Mouse (Mus musculus) CH12.LX (cell line): ENCODE results near the gene Tnni2. TPM values are rescaled to one million over a fixed set of nuclear protein-coding genes. Genes with fewer than 3 reads are reported as not detected.

Source experiments
- DNase-seq: peaks from one replicate; pipeline ENCODE4 v3.0.0-alpha.2; 2013; ENCODE audit errors: extremely low read depth
- H3K27ac ChIP-seq: 2 replicates; pipeline ENCODE4 v1.5.1; 2012; ENCODE audit warnings: low read depth, mild to moderate bottlenecking, control low read depth, moderate library complexity; ENCODE audit not compliant: insufficient read depth
- H3K27me3 ChIP-seq: replicated peaks from 2 replicates; pipeline ENCODE3; 2012; ENCODE audit warnings: inconsistent platforms
- H3K36me3 ChIP-seq, 2 experiments: replicated peaks in 1 of 2; 2 replicates each; pipeline versions ENCODE3 to v1.6.1; 2012; ENCODE audit warnings: inconsistent platforms in 1 of 2, low read length in 1 of 2, mild to moderate bottlenecking in 1 of 2, mixed read lengths in 1 of 2, moderate library complexity in 1 of 2; ENCODE audit not compliant: control insufficient read depth in 1 of 2, insufficient read depth in 1 of 2
- H3K4me1 ChIP-seq, 2 experiments: 2 replicates each; pipeline ENCODE4 v1.6.1; 2012; ENCODE audit warnings: inconsistent platforms in 1 of 2, moderate library complexity in 1 of 2; ENCODE audit not compliant: insufficient read depth in 2 of 2, control insufficient read depth in 1 of 2
- H3K4me2 ChIP-seq: 2 replicates; pipeline ENCODE4 v1.6.1; 2012; ENCODE audit warnings: low read depth, mild to moderate bottlenecking, control low read depth; ENCODE audit not compliant: poor library complexity, insufficient read depth, severe bottlenecking
- H3K4me3 ChIP-seq, 3 experiments: fragments of 150-350 bp in 1 of 3; sonication (generic) in 1 of 3; replicated peaks in 1 of 3; 2 replicates each; pipeline versions ENCODE3 to v1.5.1; 2011 to 2012; ENCODE audit warnings: low read depth in 2 of 3, low read length in 2 of 3, mild to moderate bottlenecking in 2 of 3, moderate library complexity in 2 of 3, control low read depth in 1 of 3, improper control_type of control experiment in 1 of 3, inconsistent platforms in 1 of 3, mixed read lengths in 1 of 3; ENCODE audit not compliant: poor library complexity in 1 of 3
- H3K79me2 ChIP-seq: replicated peaks from 2 replicates; pipeline ENCODE4 v1.6.1; 2012; ENCODE audit warnings: mild to moderate bottlenecking, moderate library complexity; ENCODE audit not compliant: control insufficient read depth, poor library complexity, insufficient read depth, severe bottlenecking; ENCODE audit errors: extremely low read depth
- H3K9ac ChIP-seq: 2 replicates; pipeline ENCODE4 v1.6.1; 2012; ENCODE audit warnings: low read depth, mild to moderate bottlenecking, control low read depth, moderate library complexity; ENCODE audit not compliant: insufficient read depth
- H3K9me3 ChIP-seq: replicated peaks from 2 replicates; pipeline ENCODE3; 2012; ENCODE audit warnings: low read length, inconsistent platforms, mixed read lengths
- CHD1 ChIP-seq: IDR thresholded peaks from 2 replicates; pipeline ENCODE4 v1.6.1; 2012; ENCODE audit warnings: low read depth, low read length, improper control_type of control experiment, inconsistent platforms
- CHD2 ChIP-seq: IDR thresholded peaks from 2 replicates; pipeline ENCODE4 v1.6.1; 2011; ENCODE audit warnings: low read length, improper control_type of control experiment
- ELF1 ChIP-seq: IDR thresholded peaks from 2 replicates; pipeline ENCODE4 v1.6.1; 2014; ENCODE audit warnings: low read depth, mild to moderate bottlenecking, inconsistent platforms, low read length, improper control_type of control experiment
- EP300 ChIP-seq: IDR thresholded peaks from 2 replicates; pipeline ENCODE4 v1.6.1; 2011; ENCODE audit warnings: low read length, improper control_type of control experiment
- IRF4 ChIP-seq: IDR thresholded peaks from 2 replicates; pipeline ENCODE4 v1.6.1; 2014; ENCODE audit warnings: low read depth, mild to moderate bottlenecking, inconsistent platforms, low read length, improper control_type of control experiment
- MAFK ChIP-seq: IDR thresholded peaks from 2 replicates; pipeline ENCODE4 v1.6.1; 2011; ENCODE audit warnings: low read length, improper control_type of control experiment; ENCODE audit not compliant: insufficient replicate concordance
- MXI1 ChIP-seq: IDR thresholded peaks from 2 replicates; pipeline ENCODE4 v1.6.1; 2011; ENCODE audit warnings: mild to moderate bottlenecking, low read depth, low read length, improper control_type of control experiment
- MYC ChIP-seq: IDR thresholded peaks from 2 replicates; pipeline ENCODE4 v1.6.1; 2011; ENCODE audit warnings: low read depth, mild to moderate bottlenecking, improper control_type of control experiment, low read length
- PAX5 ChIP-seq: IDR thresholded peaks from 2 replicates; pipeline ENCODE4 v1.6.1; 2012; ENCODE audit warnings: low read length, inconsistent platforms, mixed read lengths
- RAD21 ChIP-seq: IDR thresholded peaks from 2 replicates; pipeline ENCODE4 v1.6.1; 2011; ENCODE audit warnings: low read depth, mild to moderate bottlenecking, low read length, improper control_type of control experiment, moderate library complexity
- RCOR1 ChIP-seq: conservative IDR thresholded peaks from 2 replicates; pipeline ENCODE4 v1.6.1; 2012; ENCODE audit warnings: low read depth, mild to moderate bottlenecking, inconsistent platforms, low read length, improper control_type of control experiment
- SMC3 ChIP-seq: IDR thresholded peaks from 2 replicates; pipeline ENCODE4 v1.6.1; 2011; ENCODE audit warnings: low read depth, low read length, improper control_type of control experiment
- TBP ChIP-seq: conservative IDR thresholded peaks from 2 replicates; pipeline ENCODE4 v1.6.1; 2011; ENCODE audit warnings: low read depth, low read length, improper control_type of control experiment
- TCF12 ChIP-seq: IDR thresholded peaks from 2 replicates; pipeline ENCODE4 v1.6.1; 2014; ENCODE audit warnings: low read depth, mild to moderate bottlenecking, inconsistent platforms, low read length, improper control_type of control experiment
- USF1 ChIP-seq: IDR thresholded peaks from 2 replicates; pipeline ENCODE4 v1.6.1; 2014; ENCODE audit warnings: low read depth, mild to moderate bottlenecking, inconsistent platforms, low read length, improper control_type of control experiment
- USF2 ChIP-seq: conservative IDR thresholded peaks from 2 replicates; pipeline ENCODE4 v1.6.1; 2011; ENCODE audit warnings: low read depth, low read length, improper control_type of control experiment
- ZMIZ1 ChIP-seq: IDR thresholded peaks from 2 replicates; pipeline ENCODE4 v1.6.1; 2012; ENCODE audit warnings: low read depth, mild to moderate bottlenecking, inconsistent platforms, low read length, improper control_type of control experiment
- ZNF384 ChIP-seq: IDR thresholded peaks from 2 replicates; pipeline ENCODE4 v1.6.1; 2012; ENCODE audit warnings: low read depth, low read length, improper control_type of control experiment, inconsistent platforms
- dilution Hi-C: fragments of 300-500 bp; cut with MboI; formaldehyde crosslinking; loops from 2 replicates; pipeline ENCODE4 v1.14.3; 2020; ENCODE audit warnings: low sequenced_read_pairs; ENCODE audit not compliant: extremely low pct_unique_long_range_greater_than_20kb, extremely low pct_ligation_motif_present
- in situ Hi-C: fragments of 300-500 bp; cut with MboI; formaldehyde crosslinking; loops from 3 replicates; pipeline ENCODE4 v1.14.3; 2019; ENCODE audit warnings: low sequenced_read_pairs, low pct_ligation_motif_present, low pct_unique_long_range_greater_than_20kb, mixed read lengths
- polyA plus RNA-seq: library from polyadenylated mRNA; unstranded; fragments of >175 nt; gene quantifications from 2 replicates; pipeline ENCODE4 v1.2.1, GENCODE M21; 2012; ENCODE audit warnings: low read depth; ENCODE audit not compliant: insufficient read length
- total RNA-seq, 2 experiments: library from RNA; depleted of rRNA; stranded (reverse); fragments of 300-350 nt in 1 of 2; fragments of >200 nt in 1 of 2; gene quantifications; 2 replicates each; pipeline ENCODE4 v1.2.3; 2012 to 2014

The Tnni2 gene
- total and polyA plus RNA-seq, 3 experiments: 35.0 to 88.1 (median 74.0) TPM

DNA sequence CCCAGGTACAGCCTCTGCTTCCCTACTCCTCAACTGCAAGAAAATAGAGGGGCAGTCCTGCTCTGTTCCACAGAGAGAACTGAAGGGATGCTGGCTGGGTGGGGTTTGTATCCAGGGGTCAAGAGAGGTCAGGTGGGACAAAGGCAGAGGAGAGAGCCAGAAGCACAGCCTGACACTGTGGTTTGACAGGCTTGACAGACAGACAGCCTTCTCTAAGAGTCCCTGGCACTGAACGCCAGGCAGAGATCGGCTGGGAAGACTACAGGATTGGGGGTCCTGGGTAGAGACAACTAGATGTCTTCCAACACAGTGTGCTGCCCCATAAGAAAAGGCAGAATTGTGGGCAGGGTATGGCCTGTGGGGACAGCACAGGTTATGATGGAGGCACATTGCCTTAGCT lies 37.0 kb downstream of the Tnni2 start:
- in situ Hi-C loops: no loop called here
- no peak overlapping the region for H3K4me2 ChIP-seq
- H3K79me2 ChIP-seq: peaks cover 17% of the 10 kb centered on the region

DNA sequence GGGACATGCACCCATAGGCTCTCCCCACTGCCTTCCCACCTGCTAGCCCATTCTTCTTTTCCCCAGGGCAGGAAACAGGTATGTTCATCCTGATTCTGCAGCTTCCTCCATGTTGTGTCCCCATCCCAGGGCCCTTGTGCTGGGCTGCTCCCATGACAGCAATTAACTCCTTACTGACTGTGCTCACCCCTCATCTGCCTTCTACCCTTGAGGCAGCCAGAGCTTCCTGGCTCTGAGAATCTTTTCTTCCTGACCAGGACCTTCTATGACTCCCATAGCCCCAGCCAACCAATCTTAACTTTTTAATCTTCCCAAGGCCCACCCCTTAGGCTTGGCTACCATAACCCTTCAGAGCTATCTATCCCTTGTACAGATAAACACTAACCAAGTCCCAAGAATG lies 37.7 kb downstream of the Tnni2 start:
- H3K9me3 ChIP-seq: no peaks in the 10 kb centered on the region
- dilution Hi-C loops: no loop called here
- H3K36me3 ChIP-seq: peaks cover 54 to 100% of the 10 kb centered on the region in 2 experiments
- no peak overlapping the region for H3K9ac ChIP-seq
- TF ChIP-seq EP300 (no peak), IRF4 (no peak), MYC (no peak), MXI1 (no peak), PAX5 (no peak), CHD2 (no peak), RAD21 (no peak), RCOR1 (no peak), MAFK (no peak), CHD1 (no peak), USF1 (no peak), USF2 (no peak)
- no peak overlapping the region for H3K4me2 ChIP-seq
- H3K27ac ChIP-seq: no peak overlapping the region
- no peaks in the 10 kb centered on the region for H3K27me3 ChIP-seq
- no peak overlapping the region for H3K4me3 ChIP-seq
- peaks cover 15% of the 10 kb centered on the region for H3K79me2 ChIP-seq
- peaks cover 0 to 69% of the 10 kb centered on the region in 2 experiments; a peak in 2 of 4 replicates for H3K4me1 ChIP-seq
- no peak for DNase-seq
- in situ Hi-C loops: no loop called here

More for the DNA sequence above, 37.0 kb downstream of the Tnni2 start:
- no peak overlapping the region for H3K9ac ChIP-seq
- H3K27ac ChIP-seq: no peak overlapping the region
- no peaks in the 10 kb centered on the region for H3K27me3 ChIP-seq
- no peak for DNase-seq
- no peaks in the 10 kb centered on the region for H3K9me3 ChIP-seq
- H3K4me1 ChIP-seq: peaks cover 0 to 77% of the 10 kb centered on the region in 2 experiments; a peak in 2 of 4 replicates
- no peak for TF ChIP-seq MYC
- no peak for TF ChIP-seq ELF1
- no peak for TF ChIP-seq SMC3
- TF ChIP-seq USF2: no peak
- TF ChIP-seq ZNF384: no peak
- no peak for TF ChIP-seq RAD21
- no peak for TF ChIP-seq ZMIZ1
- TF ChIP-seq TBP: no peak
- no peak for TF ChIP-seq TCF12
- TF ChIP-seq CHD2: no peak
- dilution Hi-C loops: no loop called here
- H3K4me3 ChIP-seq: no peak overlapping the region
- peaks cover 55 to 100% of the 10 kb centered on the region in 2 experiments for H3K36me3 ChIP-seq
